Mouse (Mus musculus) liver (tissue): Measurements from ENCODE around the gene 1810024B03Rik.
A peak's percentile ranks its signal among the peaks of the same experiment; 100 is the strongest.
"Not testable (repeated sequence)": the region's sequence is repeated elsewhere in the genome, so short reads cannot be mapped to it uniquely, and the experiment has no call there.

Experiments
- DNase-seq: peaks from one replicate; pipeline ENCODE4 v3.0.0-alpha.2; 2020; ENCODE audit warnings: mixed read lengths

The 1810024B03Rik gene

DNA sequence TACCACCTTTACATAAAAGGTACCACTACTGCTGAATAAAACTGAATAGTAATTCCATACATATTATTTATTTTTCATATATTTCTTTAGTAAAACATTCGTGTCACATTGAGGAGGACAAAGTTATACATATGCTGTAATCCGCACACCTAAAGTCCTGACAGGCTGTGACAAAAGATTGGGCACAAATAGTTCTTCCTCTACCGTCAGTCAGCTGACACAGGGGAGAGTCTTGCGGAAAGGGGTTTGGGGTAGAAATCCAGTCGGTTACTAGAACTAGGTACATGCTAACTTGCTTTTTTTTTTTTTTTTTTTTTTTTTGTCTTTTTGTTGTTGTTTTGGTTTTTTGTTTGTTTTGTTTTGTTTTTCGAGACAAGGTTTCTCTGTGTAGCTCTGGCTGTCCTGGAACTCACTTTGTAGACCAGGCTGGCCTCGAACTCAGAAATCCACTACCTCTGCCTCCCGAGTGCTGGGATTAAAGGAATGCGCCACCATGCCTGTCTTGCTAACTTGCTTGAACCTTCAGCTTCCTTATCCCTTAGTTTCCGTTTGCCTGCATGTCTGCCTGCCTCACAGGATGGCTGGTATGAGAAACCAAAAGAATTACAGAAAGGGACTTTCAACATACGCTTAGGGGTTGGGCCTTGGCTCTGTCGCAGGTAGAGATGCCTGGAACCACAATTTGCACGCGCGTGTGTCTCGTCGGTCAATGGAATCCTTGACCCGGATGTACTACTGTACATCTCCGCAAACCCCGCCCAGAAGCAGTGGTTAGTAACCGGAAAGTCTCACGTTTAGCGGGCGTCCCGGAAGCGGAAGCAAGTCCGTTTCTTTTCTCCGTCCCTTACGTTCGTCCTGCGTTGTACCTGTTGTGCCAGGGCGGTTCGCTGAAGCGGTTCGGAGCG lies at the start of gene 1810024B03Rik, which contains the start of gene Snrnp200:
1810024B03Rik (minus strand) TSS at position 734 of the 905 bp plus-strand sequence.
Snrnp200 (plus strand) TSS at position 840 of the 905 bp plus-strand sequence.
- DNase-seq: peak; percentile 94

DNA sequence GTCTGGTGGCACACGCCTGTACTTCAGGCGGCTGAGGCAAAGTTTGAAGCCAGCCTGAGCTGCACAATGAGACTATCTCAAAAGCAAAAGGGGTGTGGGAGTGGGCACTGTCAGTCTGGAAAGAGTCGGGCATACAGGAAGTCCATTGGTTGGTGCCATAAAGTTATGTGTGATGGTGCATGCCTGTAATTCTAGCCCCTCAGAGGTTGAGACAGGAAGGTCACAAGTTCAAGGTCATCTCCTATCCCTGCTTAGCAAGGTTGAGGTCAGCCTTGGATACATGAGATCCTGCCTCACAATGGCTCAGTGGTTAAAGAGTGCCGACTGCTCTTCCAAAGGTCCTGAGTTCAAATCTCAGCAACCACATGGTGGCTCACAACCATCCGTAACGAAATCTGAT lies 47.2 kb upstream of the 1810024B03Rik start:
- no peak for DNase-seq

DNA sequence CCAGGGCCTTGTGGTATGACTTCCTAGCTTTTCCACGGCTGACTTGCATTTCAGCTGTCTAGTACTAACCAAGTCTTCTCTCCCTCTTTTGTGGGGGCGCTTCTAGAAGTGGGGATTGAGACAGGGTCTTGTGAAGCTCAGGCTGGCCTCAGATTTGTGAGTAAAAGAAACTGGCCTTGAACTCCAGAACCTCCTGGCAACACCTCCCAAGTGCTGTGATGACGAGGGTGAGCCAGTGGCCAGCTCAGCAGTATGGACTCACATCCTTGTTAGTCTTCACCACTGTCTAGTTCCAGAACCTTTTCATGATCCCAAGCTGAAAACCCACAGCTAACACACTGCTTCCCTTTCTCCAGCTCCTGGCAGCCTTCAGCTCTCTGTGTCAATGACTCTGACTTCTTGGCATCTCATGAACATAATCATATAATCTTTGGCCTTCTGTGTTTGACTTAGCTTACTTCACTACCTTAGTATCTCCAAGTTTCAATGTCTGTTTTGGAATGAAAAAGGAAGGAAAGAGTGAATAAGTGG lies 46.6 kb upstream of the 1810024B03Rik start:
- DNase-seq: no peak

DNA sequence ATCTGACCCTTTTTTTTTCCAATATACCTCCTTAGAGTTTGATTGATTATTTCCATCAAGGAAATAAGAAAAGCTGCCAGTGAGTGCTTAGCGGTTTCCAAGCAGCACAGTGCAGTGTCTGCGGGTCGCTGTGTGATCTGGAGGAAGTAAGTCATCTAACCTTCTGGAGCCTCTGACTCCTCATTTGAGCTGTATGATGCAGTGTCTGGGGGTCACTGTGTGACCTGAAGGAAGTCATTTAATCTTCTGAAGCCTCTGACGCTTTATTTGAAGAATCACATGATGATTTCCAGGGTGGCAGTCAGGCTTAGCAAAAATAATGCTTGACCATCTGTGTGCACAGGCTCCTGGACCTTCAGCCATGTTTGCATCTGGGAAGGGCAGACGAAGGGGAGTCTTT lies 44.7 kb upstream of the 1810024B03Rik start:
- DNase-seq: no peak

DNA sequence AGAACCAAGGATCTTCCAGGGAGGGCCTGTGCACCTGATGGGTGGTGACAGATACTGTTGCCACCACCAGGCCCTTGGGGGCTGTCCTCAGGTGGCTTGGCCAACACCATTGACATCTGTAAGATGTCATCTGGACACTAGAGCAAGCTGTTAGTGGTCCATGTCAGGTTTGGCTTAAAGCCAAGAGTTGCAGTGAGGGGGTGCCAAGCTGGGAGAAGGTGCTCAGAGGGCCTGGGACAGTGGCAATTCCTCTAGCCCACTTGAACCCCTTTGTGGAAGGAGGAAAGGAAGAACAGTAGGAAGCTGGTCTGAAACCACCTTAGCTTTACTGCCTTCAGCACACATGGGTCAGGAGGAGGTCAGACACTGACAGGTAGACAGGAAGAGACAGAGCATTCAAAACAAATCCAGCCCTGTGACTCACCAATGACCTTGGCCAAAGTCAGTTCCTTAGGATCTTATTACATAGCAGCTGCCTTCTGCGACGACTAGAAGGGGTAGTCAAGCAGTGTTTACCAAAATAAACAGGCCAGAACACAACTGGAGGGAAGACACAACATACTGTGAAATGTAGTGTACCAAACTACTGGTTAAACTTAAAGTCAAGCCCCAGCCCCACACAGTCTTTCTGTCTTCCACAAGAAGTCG lies 43.9 kb upstream of the 1810024B03Rik start:
- no peak for DNase-seq

DNA sequence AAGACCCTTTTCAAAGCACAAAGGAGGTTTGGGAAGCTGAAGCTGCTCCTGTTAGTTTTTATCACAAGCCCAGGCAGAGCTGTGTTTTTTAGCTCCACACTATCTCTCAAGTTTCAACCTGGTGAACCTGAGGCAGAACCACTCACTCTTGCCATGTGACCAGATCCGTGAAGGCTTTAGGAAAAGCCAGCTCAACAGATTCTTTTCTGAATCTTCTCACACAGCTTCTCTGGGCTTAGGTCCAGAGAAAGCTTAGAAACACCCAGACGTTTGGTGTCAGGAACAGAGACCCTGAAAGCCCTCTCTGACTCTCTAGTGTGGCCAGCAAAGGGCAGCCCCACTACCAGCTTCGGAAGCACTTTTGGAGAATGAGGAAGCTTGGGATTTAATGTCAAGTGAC lies 43.4 kb upstream of the 1810024B03Rik start:
- no peak for DNase-seq

DNA sequence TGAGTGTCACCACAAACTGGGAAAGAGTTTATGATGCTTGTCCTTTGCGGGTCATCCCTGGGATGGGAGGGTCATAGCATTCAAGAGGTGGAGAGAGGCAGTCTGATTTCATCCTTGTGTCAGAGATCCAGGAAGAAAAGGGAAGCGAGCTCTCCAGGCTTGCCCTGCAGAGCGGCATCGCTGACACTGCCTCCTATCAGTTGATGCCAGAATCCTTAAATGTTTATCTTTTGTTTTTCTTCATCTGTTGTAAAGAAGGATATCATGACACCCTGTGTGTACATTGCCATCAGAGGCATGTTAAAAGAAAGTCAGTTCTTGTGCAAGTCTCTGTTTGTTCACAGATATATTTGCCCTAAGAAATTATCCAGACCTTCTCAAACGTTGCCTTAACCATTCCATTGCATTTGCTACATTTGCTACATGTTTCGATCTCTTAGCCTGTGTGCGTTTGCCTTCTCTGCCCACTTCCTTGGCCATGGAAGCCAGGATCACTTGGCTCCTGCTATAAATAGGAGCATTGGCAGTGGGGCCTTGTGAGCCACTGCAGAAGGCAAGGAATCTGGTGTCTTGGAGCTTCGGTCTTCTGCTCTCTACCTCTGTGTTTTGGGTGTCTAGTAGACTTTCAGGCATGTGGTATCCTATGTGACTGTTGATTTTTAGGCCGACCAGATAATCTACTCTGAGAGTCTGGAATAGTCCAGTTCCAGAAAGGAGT lies 42.4 kb upstream of the 1810024B03Rik start:
- no peak for DNase-seq

DNA sequence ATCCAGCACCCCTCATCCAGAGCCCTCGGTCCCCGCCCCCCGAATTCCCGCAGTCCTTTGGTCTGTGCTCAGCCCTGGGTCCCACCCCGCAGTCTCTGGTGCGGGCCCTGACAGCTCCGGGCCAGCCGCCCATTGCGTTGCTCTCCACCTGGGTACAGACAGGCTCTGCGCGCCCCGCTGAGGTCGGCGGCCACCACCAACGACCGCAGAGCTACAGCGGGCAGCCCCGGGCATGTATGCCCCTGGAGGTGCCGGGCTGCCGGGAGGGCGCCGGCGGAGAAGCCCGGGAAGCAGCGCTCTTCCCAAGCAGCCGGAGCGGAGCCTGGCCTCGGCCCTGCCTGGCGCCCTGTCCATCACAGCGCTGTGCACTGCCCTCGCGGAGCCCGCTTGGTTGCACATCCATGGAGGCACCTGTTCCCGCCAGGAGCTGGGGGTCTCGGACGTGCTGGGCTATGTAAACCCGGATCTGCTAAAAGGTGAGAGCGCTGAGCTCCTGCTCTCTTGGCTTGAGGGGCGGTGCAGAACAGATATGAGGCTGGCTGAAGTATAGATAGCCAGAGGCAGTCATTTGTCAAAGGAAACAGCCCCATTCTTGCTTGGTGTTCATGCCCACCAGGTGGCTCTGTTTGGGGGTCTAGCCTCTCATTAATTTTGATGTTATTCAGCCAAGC lies 40.4 kb upstream of the 1810024B03Rik start:
- DNase-seq: peak; percentile 70

DNA sequence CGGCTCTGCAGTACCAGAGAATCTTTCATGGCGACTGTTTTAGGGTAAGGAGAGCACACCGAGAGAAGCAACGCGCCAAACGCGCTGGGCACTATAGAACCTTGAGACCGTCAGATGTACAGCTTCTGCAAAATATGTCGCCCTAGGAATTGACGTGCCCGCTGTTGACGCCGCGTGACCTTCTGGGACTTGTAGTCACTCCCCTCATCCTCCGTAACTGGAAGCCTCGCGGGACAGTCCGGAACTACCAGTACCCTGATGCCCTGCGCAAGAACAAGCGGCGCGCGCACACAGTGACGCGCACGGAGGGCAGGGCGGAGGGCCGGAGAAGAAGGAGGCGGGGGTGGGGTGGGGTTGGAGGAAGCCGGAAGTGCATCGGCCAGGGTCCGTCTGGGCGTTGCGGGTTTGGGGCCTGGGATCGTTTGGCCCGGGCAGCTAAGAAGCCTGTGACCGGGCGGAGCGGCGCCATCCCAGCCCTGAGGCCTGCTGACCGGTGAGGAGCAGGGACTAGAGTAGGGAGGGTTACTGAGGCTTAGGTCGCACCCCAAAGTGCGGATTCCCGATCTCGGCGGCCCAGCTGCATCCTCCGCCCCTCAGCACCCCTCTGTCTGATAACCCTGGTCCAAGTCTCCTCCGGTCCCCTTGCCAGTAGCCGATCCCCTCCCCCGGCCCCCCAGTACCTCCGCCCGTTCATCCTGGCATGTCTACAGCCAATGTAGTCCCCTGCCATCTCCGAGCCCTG lies 39.7 kb upstream of the 1810024B03Rik start, which contains the start of the genes Ciao1 and Tmem127:
Ciao1 (minus strand) TSS at position 225 of the 742 bp plus-strand sequence.
Tmem127 (plus strand) TSS at position 317 of the 742 bp plus-strand sequence.
- peak; percentile 99 for DNase-seq

DNA sequence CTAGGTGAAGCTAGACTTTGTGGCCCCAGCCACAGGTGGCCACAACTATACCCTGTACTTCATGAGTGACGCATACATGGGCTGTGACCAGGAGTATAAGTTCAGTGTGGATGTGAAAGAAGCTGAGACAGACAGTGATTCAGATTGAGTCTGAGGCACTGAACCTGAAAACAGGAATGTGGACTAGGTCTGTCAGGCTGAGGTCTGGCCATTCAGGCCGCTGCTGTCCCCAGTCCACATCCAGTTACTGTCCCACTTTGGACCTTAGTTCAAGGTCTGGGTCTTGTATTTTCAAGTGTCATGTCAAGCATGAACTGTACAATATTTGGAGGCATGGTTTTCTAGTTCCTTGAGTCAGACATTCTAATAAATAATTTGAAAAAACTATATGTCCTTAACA lies 32.0 kb upstream of the 1810024B03Rik start:
- DNase-seq: no peak

DNA sequence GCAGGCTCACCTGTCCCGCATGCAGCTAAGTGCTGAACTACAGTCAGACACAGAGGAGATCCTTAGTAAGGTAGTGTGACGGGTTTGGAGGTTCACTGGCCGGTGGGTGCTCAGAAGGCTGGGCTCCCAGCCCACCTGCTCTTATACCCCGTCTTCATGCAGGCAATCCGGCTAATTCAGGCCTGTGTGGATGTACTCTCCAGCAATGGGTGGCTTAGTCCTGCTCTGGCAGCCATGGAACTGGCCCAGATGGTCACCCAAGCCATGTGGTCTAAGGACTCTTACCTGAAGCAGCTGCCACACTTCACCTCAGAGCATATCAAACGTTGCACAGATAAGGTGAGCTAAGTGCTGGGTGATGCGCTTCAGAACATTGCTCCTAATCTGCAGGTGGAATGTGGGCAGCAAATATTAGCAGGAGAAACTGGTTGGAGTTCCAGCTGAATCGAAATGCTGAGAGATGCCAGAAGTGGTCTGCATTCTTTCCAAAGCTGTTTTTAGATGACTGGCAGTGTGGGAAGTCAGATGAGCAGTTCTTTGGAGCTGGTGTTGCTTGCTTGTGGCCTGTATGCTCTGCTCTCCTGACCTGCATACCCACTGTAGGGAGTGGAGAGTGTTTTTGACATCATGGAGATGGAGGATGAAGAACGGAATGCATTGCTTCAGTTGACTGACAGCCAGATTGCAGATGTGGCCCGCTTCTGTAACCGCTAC lies 30.0 kb upstream of the 1810024B03Rik start:
- no peak for DNase-seq

DNA sequence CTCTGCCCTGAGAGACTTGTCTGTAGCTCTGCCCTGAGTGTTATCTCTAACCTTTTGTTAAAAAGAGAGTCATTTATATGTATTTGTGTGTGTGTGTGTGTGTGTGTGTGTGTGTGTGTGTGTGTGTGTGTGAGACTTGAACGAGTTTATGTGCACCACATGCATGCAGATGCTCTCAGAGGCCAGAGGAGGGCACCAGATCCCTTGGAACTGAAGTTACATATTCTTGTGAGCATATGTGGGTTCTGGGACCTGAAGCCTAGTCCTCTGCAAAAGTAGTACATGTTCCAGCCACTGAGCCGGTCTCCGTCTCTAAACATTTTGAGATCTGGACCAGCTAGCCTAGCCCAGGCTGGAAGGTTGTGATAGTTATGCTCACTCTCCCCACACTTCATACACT lies 17.2 kb upstream of the 1810024B03Rik start:
- DNase-seq: no peak

DNA sequence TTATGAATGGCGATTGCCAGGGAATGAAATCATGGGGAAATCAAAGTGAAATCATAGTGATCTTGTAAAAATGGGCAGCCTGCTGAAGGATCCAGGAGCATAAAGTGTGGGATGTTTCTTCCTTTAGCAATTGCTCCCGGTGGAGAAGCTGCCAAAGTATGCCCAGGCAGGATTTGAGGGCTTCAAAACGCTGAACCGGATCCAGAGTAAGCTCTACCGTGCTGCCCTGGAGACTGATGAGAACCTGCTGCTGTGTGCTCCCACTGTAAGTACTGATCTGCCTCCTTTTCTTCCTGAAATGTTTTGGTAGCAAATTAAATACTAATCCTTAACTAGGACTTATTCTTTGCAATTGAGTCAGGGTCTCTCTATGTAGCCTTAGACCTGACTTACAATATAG lies 9.7 kb upstream of the 1810024B03Rik start:
- no peak for DNase-seq

DNA sequence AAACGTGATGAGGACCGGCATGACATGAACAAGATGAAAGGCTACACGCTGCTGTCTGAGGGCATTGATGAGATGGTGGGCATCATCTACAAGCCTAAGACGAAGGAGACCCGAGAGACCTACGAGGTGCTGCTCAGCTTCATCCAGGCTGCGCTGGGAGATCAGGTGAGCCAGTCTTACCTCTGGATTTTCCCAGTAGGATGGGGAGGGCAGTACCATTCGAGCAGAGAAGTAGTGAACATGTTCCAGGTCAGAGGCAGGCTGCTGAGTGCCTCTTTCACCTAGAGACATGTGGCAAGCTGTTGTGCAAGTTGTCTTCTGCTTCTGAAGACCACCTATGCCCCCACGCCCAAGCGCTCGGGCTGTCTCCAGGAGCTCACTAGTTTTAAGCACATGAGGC lies 2.6 kb upstream of the 1810024B03Rik start:
- DNase-seq: no peak

DNA sequence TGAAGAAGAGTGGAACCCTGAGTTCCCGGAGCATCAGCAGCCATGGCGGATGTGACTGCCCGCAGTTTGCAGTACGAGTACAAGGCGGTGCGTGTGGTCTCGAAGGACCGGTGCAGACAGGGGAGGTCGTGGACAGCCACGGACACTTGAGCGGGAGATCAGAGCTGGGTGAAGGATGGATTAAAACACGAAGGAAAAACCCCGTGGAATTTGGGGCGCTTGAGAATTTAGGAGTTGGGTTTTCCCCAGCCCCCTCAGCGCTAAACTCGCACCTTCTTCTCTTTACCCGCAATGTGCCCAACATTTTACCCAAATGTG lies 331 bp upstream of the 1810024B03Rik start:
- no peak for DNase-seq

DNA sequence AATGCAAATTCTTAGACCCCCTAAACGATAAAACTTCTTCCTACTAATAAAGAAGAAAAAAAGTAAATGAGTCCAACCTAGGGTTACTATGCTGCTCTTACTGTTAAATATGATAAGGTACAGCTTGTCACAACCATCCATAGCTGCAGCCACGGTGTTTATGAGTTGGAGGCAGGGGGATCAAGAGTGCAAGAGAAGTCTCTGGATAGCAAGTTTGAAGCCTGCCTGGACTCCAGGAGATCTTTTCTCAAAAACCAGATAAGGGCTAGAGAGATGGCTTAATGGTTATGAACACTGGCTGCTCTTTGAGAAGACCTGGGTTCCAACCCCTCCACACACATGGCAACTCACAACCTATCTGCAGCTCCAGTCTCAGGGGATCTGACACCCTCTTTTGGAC lies 1.2 kb downstream of the 1810024B03Rik start:
- no peak for DNase-seq

DNA sequence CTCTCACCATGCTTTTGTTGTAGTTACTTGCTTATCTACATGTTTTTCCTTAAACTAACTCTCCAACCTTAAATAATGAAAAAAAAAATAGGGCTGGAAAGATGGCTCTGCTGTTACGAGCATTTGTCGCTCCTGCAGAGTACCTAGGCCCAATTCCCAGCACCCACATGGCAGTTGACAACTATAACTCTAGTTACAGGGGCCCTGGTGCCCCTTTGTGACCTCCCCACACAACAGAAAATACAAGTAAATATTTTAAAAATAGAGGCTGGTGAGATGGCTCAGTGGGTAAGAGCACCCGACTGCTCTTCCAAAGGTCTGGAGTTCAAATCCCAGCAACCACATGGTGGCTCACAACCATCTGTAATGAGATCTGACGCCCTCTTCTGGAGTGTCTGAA lies 2.1 kb downstream of the 1810024B03Rik start:
- not testable (repeated sequence) for DNase-seq

DNA sequence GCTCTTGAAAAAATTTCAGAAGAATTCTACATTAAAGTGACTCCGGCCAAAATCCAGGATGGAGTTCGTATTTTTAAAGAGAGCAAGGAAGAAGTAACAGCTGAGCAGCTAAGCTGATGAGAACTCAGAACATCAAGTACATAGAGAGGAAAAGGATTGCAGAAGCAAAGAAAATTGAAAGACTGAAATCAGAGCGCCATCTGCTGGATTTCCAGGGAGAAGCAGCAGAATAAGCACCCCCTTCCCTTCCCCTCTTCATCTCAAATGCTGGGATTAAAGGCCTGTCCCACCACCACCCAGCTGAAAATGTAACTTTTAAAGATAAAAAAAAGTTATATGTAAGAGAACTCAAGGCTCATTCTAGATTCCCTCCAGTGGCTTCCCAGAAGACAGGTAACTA lies 3.1 kb downstream of the 1810024B03Rik start:
- DNase-seq: peak; percentile 62

DNA sequence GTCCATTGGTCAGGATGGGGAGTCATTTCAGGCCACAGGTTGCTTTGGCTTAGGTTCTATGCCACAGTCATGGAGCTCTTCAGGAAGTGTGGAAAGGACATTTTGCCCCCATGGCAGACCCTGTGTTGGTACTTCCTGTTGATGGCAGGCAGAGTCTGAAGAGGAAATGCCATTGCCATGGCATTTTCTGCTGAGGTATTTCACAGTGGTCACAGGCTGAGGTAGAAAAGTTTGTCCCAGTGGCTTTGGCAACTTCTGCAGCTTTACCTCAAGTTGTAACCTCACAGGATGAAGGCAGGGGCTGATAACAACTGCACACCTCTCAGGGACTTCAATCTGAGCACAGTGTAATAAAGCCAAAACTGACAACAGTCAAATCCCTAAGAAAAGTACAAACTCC lies 18.5 kb downstream of the 1810024B03Rik start:
- DNase-seq: no peak

DNA sequence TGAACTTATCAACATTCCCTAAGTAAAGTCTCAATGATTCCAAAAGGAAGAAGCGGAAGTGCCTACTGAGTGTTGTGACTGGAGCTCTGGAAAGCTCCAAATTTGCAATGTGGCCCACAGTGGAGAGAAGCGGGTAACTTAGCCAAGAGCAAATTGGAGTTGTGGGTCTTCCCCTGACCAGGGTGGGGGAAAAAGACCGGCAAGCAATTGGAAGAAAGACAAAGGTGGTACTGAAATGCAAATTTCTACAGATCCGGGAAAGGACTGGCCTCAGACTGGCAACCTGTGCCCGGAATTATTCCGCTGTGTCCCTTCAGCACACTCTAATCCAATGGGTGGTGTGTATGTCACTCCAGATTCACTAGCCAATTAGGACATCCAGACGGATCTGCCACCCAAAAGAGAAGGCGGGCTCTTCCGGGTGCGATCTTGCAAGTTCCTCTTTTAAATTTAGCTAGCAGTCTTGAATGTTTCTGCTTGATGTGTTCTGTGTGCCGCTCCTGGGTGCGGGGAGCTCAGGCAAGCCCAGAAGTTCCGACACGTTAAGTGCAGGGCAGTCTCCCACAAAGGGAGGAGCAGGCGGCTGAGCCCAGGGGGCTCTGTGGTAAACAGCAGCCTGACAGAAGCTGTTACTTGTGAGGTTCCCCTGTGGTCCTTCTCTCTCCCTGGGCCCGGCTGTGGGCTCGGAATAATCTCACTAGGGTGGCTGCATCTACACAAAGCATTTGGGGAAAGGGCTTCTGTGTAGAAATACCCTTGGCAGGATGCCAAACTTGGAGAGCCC lies 25.3 kb downstream of the 1810024B03Rik start:
- peak; percentile 80 for DNase-seq
